25 mouse cellular contexts compared by ENCODE assay signal in the genomic region with DNA sequence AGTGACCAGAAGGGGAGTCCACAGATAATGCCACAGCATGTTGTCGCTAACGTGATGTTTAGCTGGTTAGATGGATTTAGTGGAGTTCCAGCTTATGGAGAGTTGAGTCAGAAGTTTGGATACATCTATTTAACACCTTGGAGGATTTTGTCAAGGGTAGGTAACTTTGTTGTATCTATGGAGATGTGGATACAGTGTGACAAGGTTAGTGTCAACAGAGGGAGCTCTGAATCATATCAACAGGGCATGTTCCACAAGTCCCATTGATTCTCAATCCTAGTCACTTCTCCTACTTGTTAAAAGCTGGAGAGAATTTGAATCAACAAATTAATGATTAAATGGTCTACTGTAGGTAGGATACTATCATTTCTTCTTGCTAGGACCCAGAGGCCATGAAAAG.
"Had no signal": no experiment of that assay in that cellular context is flagged by ENCODE, and none has a peak within 500 bp of the region (broad histone marks: within the 10 kb centered on the region; RNA-seq: fewer than 3 reads in every experiment).

No protein-coding gene starts in this region.

- H3K4me1 ChIP-seq: heart, embryonic 13.5 days; heart, embryonic 15.5 days; hindbrain, embryonic 15.5 days; limb, embryonic 12.5 days; liver, embryonic 13.5 days; liver, embryonic 15.5 days had no signal

- H3K4me3 ChIP-seq: heart, embryonic 13.5 days; heart, embryonic 15.5 days; hindbrain, embryonic 13.5 days; hindbrain, embryonic 15.5 days; limb, embryonic 10.5 days; limb, embryonic 12.5 days; liver, embryonic 13.5 days; liver, embryonic 15.5 days had no signal

- H3K36me3 ChIP-seq: heart, embryonic 15.5 days; hindbrain, embryonic 13.5 days; hindbrain, embryonic 15.5 days; limb, embryonic 10.5 days; limb, embryonic 12.5 days; liver, embryonic 13.5 days; liver, embryonic 15.5 days had no signal

- ATAC-seq: forebrain, postnatal 0 days; hindbrain, postnatal 0 days; intestine, postnatal 0 days; liver, postnatal 0 days had no signal

- H3K9me3 ChIP-seq: heart, embryonic 13.5 days; heart, embryonic 15.5 days; hindbrain, embryonic 13.5 days; hindbrain, embryonic 15.5 days; limb, embryonic 10.5 days; limb, embryonic 12.5 days; liver, embryonic 13.5 days; liver, embryonic 15.5 days had no signal

- DNase-seq: forebrain, postnatal 0 days; gastrocnemius, postnatal 14 days; gastrocnemius, postnatal 36 days; heart, adult 18-20 months; heart, postnatal 10 days; kidney, adult 18-20 months; kidney, adult 8-10 months; kidney, postnatal 10 days; kidney, postnatal 25 days; kidney, postnatal 4 days; layer of hippocampus, adult 9-11 months; liver; liver, embryonic 13.5 days; liver, postnatal 0 days had no signal

- H3K27ac ChIP-seq: heart, embryonic 13.5 days; heart, embryonic 15.5 days; hindbrain, embryonic 15.5 days; hindbrain, postnatal 0 days; limb, embryonic 10.5 days; limb, embryonic 12.5 days; liver, embryonic 13.5 days; liver, embryonic 15.5 days had no signal

- H3K9ac ChIP-seq: forebrain, postnatal 0 days; heart, embryonic 13.5 days; heart, embryonic 15.5 days; hindbrain, embryonic 13.5 days; hindbrain, embryonic 15.5 days; limb, embryonic 12.5 days; liver, embryonic 13.5 days; liver, embryonic 15.5 days; liver, postnatal 0 days had no signal

- H3K4me2 ChIP-seq: heart, embryonic 11.5 days; heart, embryonic 13.5 days; heart, embryonic 15.5 days; hindbrain, embryonic 13.5 days; hindbrain, embryonic 15.5 days; limb, embryonic 12.5 days; liver, embryonic 11.5 days; liver, embryonic 13.5 days; liver, embryonic 15.5 days had no signal

- H3K27me3 ChIP-seq: heart, embryonic 13.5 days; heart, embryonic 15.5 days; hindbrain, embryonic 13.5 days; hindbrain, embryonic 15.5 days; limb, embryonic 12.5 days; liver, embryonic 13.5 days; liver, embryonic 15.5 days had no signal
